Mouse (Mus musculus) urinary bladder, postnatal 0 days (tissue): ENCODE measurements around the gene Cdkn1c. TPM values are rescaled to one million over a fixed set of nuclear protein-coding genes. Genes with fewer than 3 reads are reported as not detected.

Source experiments
- polyA plus RNA-seq: library from polyadenylated mRNA; unstranded; fragments of >200 nt; fragmentation: Nextera tagmentation; extraction: Ambion mirVana; gene quantifications from 2 replicates; pipeline ENCODE4 v1.2.1, GENCODE M21; 2015

Gene Cdkn1c
- polyA plus RNA-seq: 118 and 150 TPM in 2 replicates

GRCm38 (mm10) chr7:143460874-143461273 lies at the start of gene Cdkn1c:
TSS of gene Cdkn1c (minus strand) at chr7:143461050.

GRCm38 (mm10) chr7:143502418-143503200 lies 41.8 kb upstream of the Cdkn1c start, which contains the start of gene Phlda2:
TSS of gene Phlda2 (minus strand) at chr7:143503150.

DNA sequence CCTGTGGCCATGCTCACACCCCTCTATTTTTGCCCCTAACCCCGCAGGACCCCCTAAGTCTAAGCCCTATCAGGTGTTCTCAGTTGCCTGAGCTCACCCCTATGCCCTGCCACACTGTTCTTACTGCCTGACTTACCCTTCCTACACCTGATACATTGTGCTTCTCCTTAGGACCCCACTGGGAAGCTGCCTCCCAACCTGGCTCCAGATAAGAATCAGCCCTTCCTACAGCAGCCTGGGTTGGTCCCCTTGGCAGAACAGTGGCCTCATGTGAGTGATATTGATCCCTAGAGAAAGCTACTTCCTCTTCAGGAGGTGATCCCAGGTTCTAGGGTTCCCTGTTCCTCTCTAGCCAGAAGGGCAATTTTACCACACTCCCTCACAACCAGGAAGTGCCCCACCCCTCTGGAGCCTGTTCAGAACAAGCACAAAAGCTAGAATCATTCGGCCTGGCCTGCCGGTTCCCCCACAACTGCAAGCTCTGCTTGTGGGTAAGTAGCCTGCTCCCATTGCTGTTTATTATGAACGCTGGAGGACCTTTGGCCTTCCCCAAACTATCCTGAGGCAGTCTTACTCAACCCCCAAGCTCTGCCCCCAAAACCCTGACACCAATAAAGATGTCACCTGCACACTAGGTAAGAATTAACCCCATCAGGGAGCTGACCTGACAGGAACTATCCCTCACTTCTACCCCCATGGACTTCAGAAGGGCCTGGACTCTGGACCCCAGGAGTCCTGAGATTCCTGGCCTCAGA lies 12.7 kb upstream of the Cdkn1c start, which contains the start of gene Slc22a18:
Slc22a18 (plus strand) TSS at position 390 of the 755 bp plus-strand sequence.

Other genes with a start within 250 kb of the Cdkn1c start
- gene Slc22a18, start 12.7 kb upstream of the Cdkn1c start, polyA plus RNA-seq: 4.3 and 4.8 TPM in 2 replicates
- 6.5 and 8.3 TPM in 2 replicates for gene Phlda2, start 42.1 kb upstream of the Cdkn1c start, polyA plus RNA-seq
- 123 and 128 TPM in 2 replicates for gene Nap1l4, start 88.1 kb upstream of the Cdkn1c start, polyA plus RNA-seq
- 49.1 and 50.7 TPM in 2 replicates for gene Cars, start 139.0 kb upstream of the Cdkn1c start, polyA plus RNA-seq
- 0.89 and 1.3 TPM in 2 replicates for gene Tnfrsf26, start 167.7 kb upstream of the Cdkn1c start, polyA plus RNA-seq
- 10.9 and 14.1 TPM in 2 replicates for gene Tnfrsf22, start 188.6 kb upstream of the Cdkn1c start, polyA plus RNA-seq
- 8.2 and 9.2 TPM in 2 replicates for gene Tnfrsf23, start 224.8 kb upstream of the Cdkn1c start, polyA plus RNA-seq